Mouse (Mus musculus) effector memory CD4-positive, alpha-beta T cell, adult 5 months (primary cell): Measurements from ENCODE around the gene U2af1. TPM values are rescaled to one million over a fixed set of nuclear protein-coding genes. Genes with fewer than 3 reads are reported as not detected.

Source experiments
- polyA plus RNA-seq: library from polyadenylated mRNA; unstranded; fragments of 100-300 nt; shearing (Covaris generic); gene quantifications from one replicate; pipeline ENCODE4 v1.2.1, GENCODE M21; 2017

Gene U2af1
- polyA plus RNA-seq: 272 TPM

DNA sequence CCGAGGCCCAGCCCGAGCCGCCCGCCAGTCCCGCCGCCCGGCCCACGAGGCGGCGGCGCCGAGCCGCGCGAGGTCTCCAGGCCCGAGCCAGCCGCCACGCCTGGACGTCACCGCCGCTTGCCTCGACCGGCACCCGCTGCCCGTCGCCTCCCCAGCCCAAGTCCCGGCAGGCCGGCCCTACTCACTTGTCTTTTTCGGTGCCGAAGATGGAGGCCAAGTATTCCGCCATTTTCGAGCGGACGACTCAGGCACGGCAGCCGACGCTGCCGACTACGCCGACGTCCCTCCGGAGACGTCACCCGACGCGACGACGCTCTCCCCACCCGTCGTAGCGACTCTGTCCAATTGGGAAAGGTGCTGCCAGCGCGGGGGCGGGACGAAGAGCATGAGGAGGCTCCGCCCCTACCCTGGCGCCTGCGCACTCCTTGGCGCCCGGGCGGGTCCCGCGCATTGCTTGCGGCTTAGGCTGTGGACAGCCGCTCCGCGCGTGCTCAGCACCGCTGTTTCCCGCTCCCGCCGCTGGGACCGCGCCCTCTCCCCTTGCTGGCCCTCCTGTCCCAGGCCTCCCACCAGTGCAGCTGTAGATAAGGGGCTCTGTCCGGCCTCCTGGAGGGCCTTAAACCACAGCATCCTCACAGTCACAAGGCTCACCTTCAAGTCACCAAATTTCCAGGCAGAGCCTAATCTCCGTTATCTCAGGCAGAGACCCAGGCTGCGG, at the start of gene U2af1:
U2af1 (minus strand) TSS at position 425 of the 718 bp plus-strand sequence.

GRCm38 (mm10) chr17:31677507-31677906, 18.8 kb upstream of the U2af1 start, which contains the start of gene Cryaa:
TSS of gene Cryaa (plus strand) at chr17:31677807.

GRCm38 (mm10) chr17:31636942-31637811, 21.5 kb downstream of the U2af1 start, which contains the start of gene Cbs:
TSS of gene Cbs (minus strand) at chr17:31637238.

Other genes starting within 250 kb of the U2af1 start
- gene Wdr4, start 138.9 kb downstream of the U2af1 start, polyA plus RNA-seq: 24.5 TPM
- 161 TPM for gene Ndufv3, start 138.8 kb downstream of the U2af1 start, polyA plus RNA-seq
- 56.0 TPM for gene Pknox1, start 94.2 kb downstream of the U2af1 start, polyA plus RNA-seq
- gene Cbs, start 21.7 kb downstream of the U2af1 start, polyA plus RNA-seq: 0.45 TPM
- not detected for gene Cryaa, start 18.9 kb upstream of the U2af1 start, polyA plus RNA-seq
- gene Sik1, start 196.9 kb upstream of the U2af1 start, polyA plus RNA-seq: 281 TPM